ENCODE assay signal across 14 mouse cellular contexts in the genomic region with DNA sequence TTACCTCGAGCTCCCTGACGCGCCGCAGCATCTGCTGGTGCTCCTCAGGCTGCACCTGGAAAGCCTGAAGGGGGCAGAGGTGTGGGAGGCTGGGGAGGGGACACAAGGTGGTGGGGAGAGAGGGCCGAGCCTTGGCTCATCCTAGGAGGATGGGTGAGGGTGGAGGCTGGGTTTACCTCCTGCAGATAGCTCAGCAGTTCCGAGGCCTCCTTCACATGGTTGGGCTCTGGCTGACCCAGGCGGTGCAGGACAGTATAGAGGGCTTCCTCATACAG. TPM values are rescaled to one million over a fixed set of nuclear protein-coding genes. Genes with fewer than 3 reads are reported as not detected.
A peak's percentile ranks its signal among the peaks of the same experiment; 100 is the strongest.
DNase-seq lines count a peak whose midpoint lies in the region; ATAC-seq lines count a peak whose summit lies in the region.
"Had no signal": no experiment of that assay in that cellular context is flagged by ENCODE, and none has a peak within 500 bp of the region (broad histone marks: within the 10 kb centered on the region; RNA-seq: fewer than 3 reads in every experiment).

No protein-coding gene starts in this region.

- peaks cover 21% of the 10 kb centered on the region for H3K36me3 ChIP-seq in heart, embryonic 16.5 days (ENCODE audit: control insufficient read depth, insufficient read depth)
- peaks cover 50% of the 10 kb centered on the region for H3K36me3 ChIP-seq in liver, embryonic 13.5 days

- ATAC-seq in heart, embryonic 16.5 days (replicated peaks; ENCODE audit: extremely low read depth, insufficient read depth, low FRiP score) = no peak
- 0 out of 2 replicates have a peak, but pooled peaks have one; percentile 9 for ATAC-seq in liver, embryonic 13.5 days (ENCODE audit: low read depth)

- H3K27ac ChIP-seq in heart, embryonic 16.5 days (ENCODE audit: low read length) = no peak overlapping the region
- H3K27ac ChIP-seq in liver, embryonic 13.5 days = peak overlapping the region; percentile 99

- intact Hi-C loops in heart, postnatal 14 days (cut with DNase I) = no loop called here

- H3K4me3 ChIP-seq in heart, embryonic 16.5 days (ENCODE audit: low read length) = no peak overlapping the region; the same call in 1 of the 2 replicates
- peak overlapping the region; percentile 75 for H3K4me3 ChIP-seq in liver, embryonic 13.5 days (replicated peaks)
- H3K4me3 ChIP-seq: myocyte had no signal

- peak; percentile 38 for DNase-seq in cerebellum, adult 11-12 months
- DNase-seq in cerebellum, postnatal 4 days (ENCODE audit: low spot score in 2 of 2) = no peak
- DNase-seq in heart, postnatal 14 days = no peak
- DNase-seq in CD4-positive helper T cell, adult 2 months (ENCODE audit: low read depth, low spot score) = peak; percentile 34
- DNase-seq in liver, embryonic 13.5 days = no peak
- DNase-seq in frontal cortex, postnatal 36 days (ENCODE audit: low spot score in 2 of 2) = no peak
- DNase-seq in right cerebral cortex, postnatal 4 days = no peak
- DNase-seq: cerebellum, postnatal 36 days; heart, postnatal 4 days; kidney, adult 8-10 months; left cerebral cortex, postnatal 4 days had no signal

- H3K4me1 ChIP-seq in heart, embryonic 16.5 days (ENCODE audit: control insufficient read depth, insufficient read depth, low read length) = peaks cover 11% of the 10 kb centered on the region
- peaks cover 79% of the 10 kb centered on the region for H3K4me1 ChIP-seq in liver, embryonic 13.5 days (replicated peaks)

- WGBS in heart, embryonic 16.5 days = 61% methylated on average over 7 of the region's 7 CpGs
- 48% methylated on average over 7 of the region's 7 CpGs for WGBS in liver, embryonic 13.5 days (ENCODE audit: insufficient replicate concordance)

- peak overlapping the region; percentile 47; the same call in 1 of the 2 replicates for H3K4me2 ChIP-seq in heart, embryonic 16.5 days (ENCODE audit: low read depth, low read length)
- H3K4me2 ChIP-seq in liver, embryonic 13.5 days = peak overlapping the region; percentile 99

- no peaks in the 10 kb centered on the region for H3K9me3 ChIP-seq in heart, embryonic 16.5 days (replicated peaks; ENCODE audit: control insufficient read depth, low read length)
- no peaks in the 10 kb centered on the region for H3K9me3 ChIP-seq in liver, embryonic 13.5 days (replicated peaks)

- H3K27me3 ChIP-seq in heart, embryonic 16.5 days (ENCODE audit: control insufficient read depth, insufficient read depth, low read length) = no peaks in the 10 kb centered on the region
- no peaks in the 10 kb centered on the region for H3K27me3 ChIP-seq in liver, embryonic 13.5 days

- H3K9ac ChIP-seq in heart, embryonic 16.5 days (ENCODE audit: low read length) = peak overlapping the region; percentile 62; the same call in 1 of the 2 replicates
- peak overlapping the region; percentile 96 for H3K9ac ChIP-seq in liver, embryonic 13.5 days

RNA-seq across cellular contexts. Expression of a gene that starts 1.6 kb away (rescaled TPM):
- 3.2 and 5.9 TPM in 2 replicates for polyA plus RNA-seq in heart, embryonic 16.5 days (2015; fragmentation: Nextera tagmentation; extraction: Ambion mirVana)
- total RNA-seq in heart, postnatal 14 days (2021) = 1 to 10 TPM in 1 of 2 experiments, under 1 TPM in 1; 0.81 to 1.7 TPM
- 31.6 and 32.7 TPM in 2 replicates for polyA plus RNA-seq in liver, embryonic 13.5 days (2015; fragmentation: Nextera tagmentation; extraction: Ambion mirVana)

RNA-seq across cellular contexts. Expression of a gene that starts 10.6 kb away (rescaled TPM):
- 143 and 153 TPM in 2 replicates for polyA plus RNA-seq in heart, embryonic 16.5 days (2015; fragmentation: Nextera tagmentation; extraction: Ambion mirVana)
- total RNA-seq in heart, postnatal 14 days (2021) = 10 to 100 TPM; 83.6 to 89.5 TPM
- 58.9 and 81.2 TPM in 2 replicates for polyA plus RNA-seq in liver, embryonic 13.5 days (2015; fragmentation: Nextera tagmentation; extraction: Ambion mirVana)

RNA-seq across cellular contexts. Expression of a gene that starts 46.1 kb away (rescaled TPM):
- 22.7 and 23.2 TPM in 2 replicates for polyA plus RNA-seq in heart, embryonic 16.5 days (2015; fragmentation: Nextera tagmentation; extraction: Ambion mirVana)
- 10 to 100 TPM; 12.2 to 12.9 TPM for total RNA-seq in heart, postnatal 14 days (2021)
- polyA plus RNA-seq in liver, embryonic 13.5 days (2015; fragmentation: Nextera tagmentation; extraction: Ambion mirVana) = 9.8 and 10.7 TPM in 2 replicates

RNA-seq across cellular contexts. Expression of a gene that starts 48.4 kb away (rescaled TPM):
- polyA plus RNA-seq in heart, embryonic 16.5 days (2015; fragmentation: Nextera tagmentation; extraction: Ambion mirVana) = 661 and 709 TPM in 2 replicates
- total RNA-seq in heart, postnatal 14 days (2021) = 100 to 1,000 TPM; 184 to 193 TPM
- polyA plus RNA-seq in liver, embryonic 13.5 days (2015; fragmentation: Nextera tagmentation; extraction: Ambion mirVana) = 785 and 880 TPM in 2 replicates

RNA-seq across cellular contexts. Expression of a gene that starts 50.8 kb away (rescaled TPM):
- 79.8 and 89.2 TPM in 2 replicates for polyA plus RNA-seq in heart, embryonic 16.5 days (2015; fragmentation: Nextera tagmentation; extraction: Ambion mirVana)
- total RNA-seq in heart, postnatal 14 days (2021) = 10 to 100 TPM; 46.3 to 46.9 TPM
- 3.7 and 4.0 TPM in 2 replicates for polyA plus RNA-seq in liver, embryonic 13.5 days (2015; fragmentation: Nextera tagmentation; extraction: Ambion mirVana)
- polyA plus RNA-seq: activated CD4-positive, CD25-positive, alpha-beta regulatory T cell, adult 4 months had no signal

Comparison
In these comparisons a context has a peak if more than half of its experiments do, and no peak if none do; other contexts are left out.
1. DNase-seq: peak in cerebellum, adult 11-12 months (single experiment) and CD4-positive helper T cell, adult 2 months (single experiment); none in cerebellum, postnatal 4 days (0 of 2), heart, postnatal 14 days (0 of 2), liver, embryonic 13.5 days (single experiment), frontal cortex, postnatal 36 days (0 of 2) and right cerebral cortex, postnatal 4 days (single experiment).